Mouse (Mus musculus): ENCODE measurements around the gene Cox15.

Gene Cox15

DNA sequence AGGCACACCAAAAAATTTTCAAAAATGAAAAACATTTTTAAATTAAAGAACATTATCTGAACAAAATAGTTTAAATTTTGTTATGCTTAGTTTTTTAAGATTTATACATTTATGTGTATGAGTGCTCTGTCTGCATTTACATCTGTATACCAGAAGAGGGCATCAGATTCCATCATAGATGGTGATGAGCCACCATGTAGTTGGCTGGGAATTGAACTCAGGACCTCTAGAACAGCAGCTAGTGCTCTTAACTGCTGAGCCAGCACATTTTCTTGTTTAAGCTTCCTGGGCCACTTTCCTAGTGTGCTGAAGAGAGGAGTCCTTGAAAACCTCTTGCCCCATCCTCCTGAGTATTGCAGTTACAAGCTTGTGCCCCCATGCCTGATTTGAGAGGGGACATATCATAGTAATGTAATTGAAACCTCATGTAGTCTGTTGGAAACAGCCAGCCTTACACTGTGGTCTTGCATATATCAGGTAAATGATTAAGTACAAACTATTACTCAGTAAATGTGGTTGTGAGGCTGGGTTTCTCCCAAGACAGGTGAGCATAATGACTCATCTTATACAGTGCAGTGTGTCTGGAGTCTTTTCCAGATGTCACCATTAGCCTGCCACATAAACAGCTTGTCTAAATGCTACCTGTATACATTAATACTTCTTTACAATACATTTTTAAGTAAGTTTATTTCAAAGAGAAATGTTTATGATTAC is 8.9 kb upstream of the Cox15 start:
- no peak for DNase-seq

DNA sequence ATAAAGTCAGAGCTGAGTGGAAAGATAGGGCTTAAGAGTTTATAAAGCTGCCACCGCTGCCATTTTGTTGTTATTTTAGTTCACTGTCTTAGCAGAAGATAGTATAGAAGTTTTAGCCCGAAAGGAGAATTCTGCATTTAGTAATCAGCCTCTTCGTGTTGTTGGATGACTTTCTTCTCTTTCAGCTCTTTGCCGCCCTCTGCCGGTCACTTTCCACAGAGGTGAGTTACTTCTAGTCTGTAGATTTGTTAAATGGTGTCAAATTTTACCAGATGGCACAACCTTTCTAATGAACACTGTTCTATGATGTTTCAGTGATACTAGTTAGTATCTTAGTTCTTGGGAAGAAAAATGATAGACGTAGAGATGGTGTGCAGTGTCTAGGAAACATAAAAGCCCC is 7.7 kb upstream of the Cox15 start:
- DNase-seq = peak; percentile 72

DNA sequence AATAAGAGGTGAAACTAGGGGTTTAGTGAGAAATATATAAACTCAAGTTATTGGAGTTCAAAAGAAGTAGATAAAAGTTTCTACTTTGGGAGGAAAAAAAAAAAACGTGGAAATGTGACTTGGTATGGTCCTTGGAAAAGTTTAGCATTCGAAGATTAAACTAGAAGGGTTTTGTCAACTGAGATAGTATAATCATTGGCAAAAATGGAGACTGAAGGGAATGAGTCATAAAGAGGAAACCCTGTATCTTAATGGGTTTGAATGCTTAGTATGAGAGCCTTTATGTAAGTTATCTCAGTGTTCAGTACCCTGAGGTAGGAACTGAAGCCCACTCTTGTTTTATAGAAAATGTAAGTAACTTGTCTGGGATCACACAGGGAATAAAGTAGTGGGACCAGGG is 2.1 kb upstream of the Cox15 start:
- no peak for DNase-seq

DNA sequence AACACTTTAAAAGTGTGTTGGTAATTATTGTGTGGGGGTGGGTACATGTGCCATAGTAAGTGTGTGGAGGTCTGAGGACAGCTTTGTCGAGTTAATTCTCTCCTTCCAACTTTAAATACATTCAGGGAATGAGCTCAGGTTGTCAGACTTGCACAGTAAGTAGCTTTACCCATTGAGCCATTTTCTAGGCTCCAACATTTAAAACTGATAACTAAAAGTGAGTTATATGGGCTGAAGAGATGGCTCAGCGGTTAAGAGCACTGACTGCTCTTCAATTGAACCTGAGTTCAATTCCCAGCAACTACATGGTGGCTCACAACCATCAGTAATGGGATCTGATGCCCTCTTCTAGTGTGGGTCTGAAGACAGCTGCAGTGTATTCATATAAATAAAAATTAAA is 1.4 kb upstream of the Cox15 start:
- no peak for DNase-seq

DNA sequence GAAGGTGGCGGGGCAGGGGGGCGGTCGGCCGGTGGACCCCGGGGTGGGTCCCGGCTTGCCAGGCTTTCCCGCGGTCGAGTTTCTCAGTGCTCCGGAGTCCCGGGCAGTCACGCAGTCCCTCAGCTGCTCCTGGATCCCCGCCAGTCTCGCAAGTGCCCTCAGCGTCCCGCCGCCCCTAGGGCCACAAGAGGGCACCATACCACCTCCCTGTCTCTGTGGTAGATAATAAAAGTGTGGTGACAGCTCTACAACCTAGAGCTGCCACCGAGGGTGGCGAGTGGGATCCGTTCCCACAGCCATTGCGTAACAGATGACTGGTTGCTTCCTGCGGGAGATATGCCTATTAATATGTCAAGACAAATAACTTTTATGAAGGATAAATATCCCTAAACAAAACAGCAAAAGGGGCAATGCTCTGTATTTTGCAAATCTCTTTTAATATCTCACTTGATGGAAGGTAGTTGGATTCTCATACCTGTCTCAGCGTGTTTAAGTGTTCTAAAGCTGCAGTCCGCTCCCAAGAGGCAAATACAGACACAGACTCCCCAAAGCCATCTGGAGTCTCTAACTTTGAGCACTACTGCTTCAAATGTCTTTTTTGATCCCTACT is 531 bp upstream of the Cox15 start:
- peak; percentile 93 for DNase-seq

DNA sequence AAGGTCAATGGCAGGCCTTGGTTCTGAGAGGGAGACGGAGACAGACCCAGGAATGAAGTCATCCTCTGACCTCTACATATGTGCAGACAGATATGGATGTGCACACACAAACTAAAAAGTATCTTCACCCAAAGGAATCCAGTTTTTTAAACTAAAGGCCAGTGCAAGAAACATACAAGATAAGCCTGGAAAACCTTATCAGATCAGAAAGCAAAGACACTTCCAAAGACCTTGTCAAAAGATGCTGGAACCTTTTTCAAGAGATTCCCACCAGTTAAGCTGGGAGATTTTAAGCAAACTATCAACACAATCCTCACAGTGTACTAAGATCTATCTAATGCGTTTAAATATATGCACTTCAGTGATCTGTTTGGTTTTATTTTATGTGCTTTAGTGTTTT is 2.8 kb downstream of the Cox15 start:
- no peak for DNase-seq

DNA sequence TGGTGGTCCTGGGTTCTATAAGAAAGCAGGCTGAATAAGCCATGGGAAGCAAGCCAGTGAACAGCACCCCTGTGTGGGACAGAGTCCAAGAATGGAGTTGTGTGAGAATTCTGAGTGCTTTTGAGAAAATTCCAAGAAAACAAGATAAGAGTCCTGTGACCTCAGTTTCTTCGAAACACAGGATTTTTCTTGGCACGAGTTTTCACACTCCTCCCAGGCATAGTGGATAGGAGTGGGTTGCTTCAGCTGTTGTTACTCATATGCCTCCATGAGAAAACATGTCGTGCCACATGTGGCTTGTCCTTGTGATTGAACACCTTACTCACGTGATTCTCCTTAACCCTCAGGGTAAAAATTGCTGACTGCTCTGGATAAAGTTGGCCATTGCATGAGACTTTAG is 4.9 kb downstream of the Cox15 start:
- DNase-seq = no peak

DNA sequence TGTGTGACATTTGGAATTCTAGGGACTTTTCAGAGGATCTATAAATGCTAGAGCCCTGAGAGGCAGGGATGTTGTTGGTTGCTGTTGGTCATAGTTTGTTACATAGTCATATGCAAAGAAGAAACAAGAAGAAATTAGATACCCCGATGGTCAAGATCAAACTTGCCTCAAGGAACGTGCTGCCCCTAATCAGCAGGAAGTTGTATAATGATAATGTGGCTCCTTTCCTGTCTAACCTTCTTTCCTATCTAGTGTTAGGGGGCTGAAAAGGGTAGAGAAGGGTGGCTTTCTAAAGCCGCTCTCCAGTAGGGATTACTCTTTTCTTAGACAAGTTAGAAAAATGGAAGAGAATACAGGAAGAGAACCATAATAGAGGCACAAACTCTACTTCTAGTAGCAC is 7.1 kb downstream of the Cox15 start:
- DNase-seq = no peak

DNA sequence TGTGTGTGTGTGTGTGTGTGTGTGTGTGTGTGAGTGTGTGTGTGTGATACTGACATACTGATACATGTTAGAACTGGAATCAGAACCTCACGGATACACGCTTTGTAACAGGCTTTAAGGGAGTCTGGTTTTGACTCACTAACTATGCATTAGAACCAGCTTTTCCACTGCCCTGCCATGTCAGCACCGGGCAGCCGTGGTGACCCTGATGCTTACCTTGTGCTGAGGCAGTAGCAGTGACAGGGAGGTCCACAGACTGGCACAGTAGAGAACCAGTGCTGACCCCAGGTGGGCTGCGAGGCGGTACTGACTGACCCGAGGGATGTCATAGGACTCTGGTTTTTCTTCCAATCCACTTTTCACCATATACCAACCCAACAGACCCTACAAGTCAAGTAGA is 9.4 kb downstream of the Cox15 start:
- no peak for DNase-seq

DNA sequence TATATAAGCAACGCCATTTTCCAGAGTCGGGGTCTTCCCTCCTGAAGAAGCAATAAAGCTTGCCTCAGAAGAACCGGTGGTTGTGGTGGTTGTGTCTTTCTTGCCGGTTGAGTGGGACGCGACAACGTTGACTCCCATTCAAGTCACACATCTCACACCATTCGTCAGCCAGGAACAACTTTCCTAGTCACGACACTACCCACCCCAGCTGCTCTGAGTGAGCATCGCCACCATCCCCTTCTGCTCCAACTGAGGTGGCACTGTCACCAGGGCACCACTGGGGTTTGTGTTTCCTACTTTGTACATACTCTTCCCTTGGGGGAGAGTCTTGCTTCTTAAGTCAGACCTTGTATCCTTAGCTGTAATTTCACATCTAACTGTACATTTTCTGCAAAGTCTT is 14.4 kb downstream of the Cox15 start:
- no peak for DNase-seq

DNA sequence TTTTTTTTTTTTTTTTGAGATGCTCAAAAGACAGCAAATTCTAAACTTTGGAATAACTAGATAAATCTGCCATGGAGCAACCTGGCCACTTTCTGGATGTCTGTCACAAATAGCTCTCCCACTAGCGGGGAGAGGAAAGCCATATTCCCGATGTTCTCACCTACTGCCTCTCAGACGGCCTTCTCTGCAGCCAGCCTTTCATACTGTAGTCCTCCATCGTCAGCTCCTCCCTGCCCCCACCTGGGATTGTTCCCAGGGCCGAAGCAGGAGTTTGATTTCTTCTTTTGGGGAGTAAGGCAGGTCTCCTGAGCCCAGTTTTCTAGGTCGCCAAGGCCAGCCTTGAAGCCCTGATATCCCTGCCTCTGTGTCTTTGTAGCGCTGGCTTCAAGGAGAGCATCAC is 21.6 kb downstream of the Cox15 start:
- DNase-seq = no peak

DNA sequence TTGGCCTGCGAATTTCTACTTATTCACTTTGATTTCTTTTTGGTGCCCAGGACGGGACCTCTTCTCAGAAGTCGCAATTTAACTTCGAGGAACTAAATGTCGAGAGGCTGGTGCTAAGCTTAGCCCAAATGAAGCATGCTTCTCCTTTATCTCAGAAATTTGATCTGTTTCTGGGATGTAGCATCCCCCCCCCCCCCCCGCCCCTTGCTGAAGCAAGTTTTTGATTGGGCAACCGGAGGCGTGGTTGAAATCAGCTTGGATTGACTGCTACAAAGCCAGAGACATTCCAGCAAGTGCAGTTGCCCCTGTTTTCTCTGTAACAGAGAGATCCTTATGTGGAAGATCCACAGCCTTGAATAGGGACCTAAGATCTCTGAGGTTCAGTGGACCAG is 22.8 kb downstream of the Cox15 start:
- DNase-seq = no peak

DNA sequence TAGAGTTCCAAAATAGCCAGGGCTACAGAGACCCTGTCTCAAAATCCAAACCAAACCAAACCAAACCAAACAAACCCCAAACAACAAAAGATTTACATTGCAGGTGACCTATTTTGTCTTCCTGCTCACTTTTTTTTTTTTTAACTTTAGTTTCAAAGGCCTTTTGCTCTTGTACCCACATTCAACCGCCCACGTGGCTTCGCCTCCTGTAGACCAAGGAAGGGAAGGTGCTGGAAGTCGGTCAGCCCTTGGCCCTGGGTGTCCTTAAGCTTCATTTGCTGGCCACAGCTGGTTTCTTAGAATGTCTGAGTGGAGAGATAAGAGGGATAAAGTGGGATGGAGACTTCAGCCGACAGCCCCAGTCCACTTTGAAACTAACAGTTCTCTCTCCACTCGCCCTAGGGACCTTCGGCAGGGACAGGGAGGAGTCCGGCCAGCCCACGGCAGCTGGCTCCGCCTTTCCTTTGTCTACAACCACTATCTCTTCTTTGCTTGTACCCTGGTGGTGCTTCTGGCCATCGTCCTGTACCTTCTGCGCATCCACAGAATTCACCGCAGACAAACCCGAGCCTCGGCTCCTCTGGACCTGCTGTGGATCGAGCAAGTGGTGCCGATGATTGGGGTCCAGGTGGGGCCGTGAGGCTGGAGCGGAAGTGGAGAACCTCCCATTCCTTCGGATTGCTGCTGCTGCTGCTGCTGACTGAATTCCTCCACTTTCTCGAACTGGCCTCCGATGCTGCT is 23.3 kb downstream of the Cox15 start:
- DNase-seq = no peak

DNA sequence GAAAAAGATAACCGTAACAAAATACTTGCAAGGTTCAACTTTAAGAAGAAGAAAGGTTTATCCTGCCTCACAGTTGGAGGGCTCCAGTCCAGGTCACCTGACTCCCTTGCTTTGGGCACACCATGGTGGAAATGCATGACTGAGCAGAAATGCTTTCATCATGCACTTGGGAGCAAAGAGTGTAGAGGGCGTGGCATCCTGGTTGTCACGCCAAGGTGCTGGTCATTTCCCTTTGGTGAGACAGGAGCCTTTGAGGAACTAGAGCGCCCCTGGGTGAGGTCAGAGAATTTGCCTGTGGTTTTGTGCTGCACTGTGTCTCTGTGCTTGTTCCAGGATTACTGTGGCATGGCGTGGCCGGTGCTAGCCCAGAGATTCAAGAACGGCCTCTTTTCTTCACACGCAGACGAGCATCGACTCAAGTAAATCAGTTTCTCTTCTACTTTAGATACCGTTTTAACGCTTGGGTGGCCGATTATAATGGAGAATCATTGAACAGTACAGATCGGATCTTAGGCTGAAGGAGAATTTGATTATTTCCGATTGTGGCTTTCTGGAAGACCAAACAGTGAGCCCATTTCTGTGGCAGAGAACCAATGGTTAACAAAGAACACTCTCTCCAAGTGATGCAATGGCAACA is 26.2 kb downstream of the Cox15 start:
- DNase-seq = no peak

DNA sequence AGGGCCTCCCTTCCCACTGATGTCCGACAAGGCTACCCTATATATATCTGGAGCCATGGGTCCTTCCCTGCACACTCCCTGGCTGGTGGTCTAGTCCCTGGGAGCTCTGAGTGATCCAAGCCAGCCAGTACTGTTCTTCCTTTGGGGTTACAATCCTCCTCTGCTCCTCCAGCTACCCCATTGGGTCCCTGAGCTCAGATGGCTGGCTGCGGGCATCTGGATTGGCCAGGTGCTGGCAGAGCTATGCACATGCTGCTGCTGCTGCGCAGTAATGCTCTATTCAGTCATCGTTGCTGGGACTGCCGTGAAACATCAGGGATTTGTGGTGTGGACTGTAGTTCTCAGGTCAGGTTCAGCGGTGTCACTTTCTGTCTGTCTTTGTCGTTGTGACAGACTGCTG is 28.0 kb downstream of the Cox15 start:
- DNase-seq = no peak

DNA sequence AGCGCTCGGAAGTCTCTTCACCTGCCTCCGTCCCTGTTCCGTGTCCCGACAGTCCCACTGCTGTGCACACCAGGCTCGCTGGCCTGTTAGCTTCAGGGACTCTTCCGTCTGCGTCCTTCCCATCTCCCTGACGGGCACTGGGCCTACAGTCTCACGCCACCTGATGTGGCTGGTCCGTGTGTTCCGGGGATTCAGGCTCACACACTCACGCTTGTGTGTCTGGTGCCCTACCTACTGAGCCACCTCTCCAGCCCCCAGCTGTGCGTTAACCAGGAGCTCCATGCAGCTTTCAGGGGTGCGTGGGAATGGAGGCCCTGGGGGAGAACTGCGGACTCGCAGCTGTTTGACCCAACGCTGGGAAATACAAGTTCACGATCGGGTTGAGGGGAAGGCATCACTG is 28.6 kb downstream of the Cox15 start:
- no peak for DNase-seq

DNA sequence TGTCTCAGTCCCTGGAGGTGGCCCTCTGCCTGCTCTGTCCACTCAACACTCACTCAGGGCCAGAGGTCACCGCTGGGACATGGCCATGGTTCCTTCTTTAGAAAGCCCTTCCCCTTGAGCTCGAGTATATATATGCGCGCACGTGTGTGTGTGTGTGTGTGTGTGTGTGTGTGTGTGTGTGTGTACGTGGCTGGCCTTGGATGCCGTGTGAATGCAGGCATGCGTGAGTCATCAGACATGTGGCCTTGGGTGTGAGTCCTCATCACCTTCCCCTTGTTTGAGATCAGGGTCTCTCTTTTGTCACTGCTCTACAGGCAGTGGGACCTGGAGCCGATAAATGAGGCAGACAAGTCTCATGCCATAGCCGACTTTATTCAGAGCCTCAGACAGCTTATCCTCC is 29.3 kb downstream of the Cox15 start:
- no peak for DNase-seq

DNA sequence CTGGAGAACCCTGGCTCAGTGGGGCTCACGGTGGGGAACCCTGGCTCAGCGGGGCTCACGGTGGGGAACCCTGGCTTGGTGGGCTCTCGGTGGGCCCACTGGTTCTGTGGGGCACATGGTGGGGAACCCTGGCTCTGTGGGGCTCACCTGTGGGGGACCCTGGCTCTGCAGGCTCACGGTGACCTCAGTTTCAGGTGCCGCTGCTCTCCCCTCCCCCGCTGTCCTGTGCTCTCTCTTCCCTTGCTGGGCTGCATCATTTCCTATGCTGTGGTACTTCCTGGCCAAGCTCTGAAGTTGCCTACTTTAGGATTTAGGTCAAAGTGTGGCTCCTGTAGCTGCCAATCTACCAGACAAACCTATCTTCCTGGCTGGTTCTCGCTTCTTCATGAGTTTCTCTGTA is 29.9 kb downstream of the Cox15 start:
- no peak for DNase-seq

DNA sequence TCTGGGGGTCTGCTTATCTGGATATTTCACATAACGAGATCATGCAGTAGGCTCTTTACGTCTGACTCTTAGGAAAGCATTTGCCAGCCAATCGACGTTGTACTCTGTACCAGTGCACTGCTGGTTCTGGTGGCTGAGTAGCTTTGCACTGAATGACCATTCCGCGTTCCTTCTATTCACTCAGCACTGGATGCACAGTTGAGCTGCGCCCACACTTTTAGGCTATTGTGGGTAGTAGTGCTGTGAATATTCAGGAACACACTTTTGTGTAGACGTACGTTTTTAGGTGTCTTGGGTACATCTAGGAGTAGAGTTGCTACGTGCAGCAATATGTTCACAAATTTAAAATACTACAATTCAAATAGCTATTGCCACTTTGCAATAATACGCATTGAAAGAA is 32.7 kb downstream of the Cox15 start:
- DNase-seq = no peak

DNA sequence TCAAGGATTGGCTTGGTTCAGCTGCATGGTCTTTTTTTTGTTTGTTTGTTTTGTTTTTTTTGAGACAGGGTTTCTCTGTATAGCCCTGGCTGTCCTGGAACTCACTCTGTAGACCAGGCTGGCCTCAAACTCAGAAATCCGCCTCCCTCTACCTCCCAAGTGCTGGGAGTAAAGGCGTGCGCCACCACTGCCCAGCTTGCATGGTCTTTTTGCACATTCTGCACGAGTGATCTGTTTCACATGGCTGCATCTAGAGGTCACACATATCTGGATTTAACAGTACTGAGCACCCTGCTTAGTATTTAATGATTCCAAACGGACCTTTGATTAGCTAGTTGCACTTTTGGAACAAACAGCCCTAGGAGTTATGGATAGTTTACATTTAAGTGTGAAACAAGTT is 40.8 kb downstream of the Cox15 start:
- DNase-seq = peak; percentile 31

DNA sequence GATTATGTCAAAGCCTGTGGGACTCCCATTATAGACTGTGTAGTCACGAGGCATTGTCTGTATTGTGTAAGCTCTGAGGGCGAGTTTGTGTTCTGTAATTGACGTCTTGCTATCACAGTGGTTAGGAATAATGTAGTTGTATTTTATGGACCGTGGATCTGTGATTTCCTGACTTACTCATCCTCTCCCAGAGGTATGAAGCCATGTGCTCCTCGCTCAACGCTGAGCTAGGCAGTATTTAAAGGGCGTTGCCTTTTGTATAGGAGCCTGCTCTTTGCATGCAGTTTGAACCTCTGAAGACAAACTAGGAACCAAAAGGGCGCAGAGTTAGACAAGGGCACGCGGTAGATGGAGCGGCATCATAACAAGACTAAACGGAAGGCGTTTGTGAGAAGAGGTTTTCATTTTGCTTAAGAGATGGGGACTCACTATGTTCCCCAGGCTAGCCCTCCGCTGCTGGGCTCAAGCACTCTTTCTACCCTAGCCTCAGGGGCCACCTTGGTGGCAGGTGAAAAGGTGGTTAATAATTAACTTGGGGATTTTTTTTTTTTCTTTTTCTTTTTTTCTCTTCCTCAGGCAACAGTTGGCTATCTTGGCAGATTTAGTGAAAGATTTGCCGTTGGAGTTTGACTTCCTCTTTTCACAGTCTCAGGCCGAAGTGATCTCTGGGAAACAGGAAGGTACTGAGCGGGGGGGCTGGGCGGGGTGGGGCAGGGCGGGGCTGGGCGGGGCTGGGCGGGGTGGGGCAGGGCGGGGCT is 41.5 kb downstream of the Cox15 start:
- DNase-seq = no peak

DNA sequence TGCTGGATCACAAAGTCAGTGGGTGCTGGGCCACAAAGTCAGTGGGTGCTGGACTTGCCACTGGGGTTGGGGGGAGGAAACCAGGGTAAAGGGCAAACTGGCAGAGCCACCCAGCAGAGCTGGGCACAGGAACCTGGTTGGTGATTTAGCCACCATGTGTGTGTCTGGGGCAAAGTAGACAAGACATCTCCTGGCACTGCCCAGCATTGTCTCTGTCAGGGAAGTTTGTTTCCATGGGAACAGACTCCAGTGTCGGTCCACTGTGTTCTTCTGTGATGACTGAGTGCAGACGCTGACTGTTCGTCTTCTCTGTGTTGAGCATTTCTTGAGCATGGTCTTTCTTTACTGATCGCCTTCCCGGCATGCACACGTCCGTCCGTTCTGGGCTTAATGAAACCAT is 43.5 kb downstream of the Cox15 start:
- no peak for DNase-seq

DNA sequence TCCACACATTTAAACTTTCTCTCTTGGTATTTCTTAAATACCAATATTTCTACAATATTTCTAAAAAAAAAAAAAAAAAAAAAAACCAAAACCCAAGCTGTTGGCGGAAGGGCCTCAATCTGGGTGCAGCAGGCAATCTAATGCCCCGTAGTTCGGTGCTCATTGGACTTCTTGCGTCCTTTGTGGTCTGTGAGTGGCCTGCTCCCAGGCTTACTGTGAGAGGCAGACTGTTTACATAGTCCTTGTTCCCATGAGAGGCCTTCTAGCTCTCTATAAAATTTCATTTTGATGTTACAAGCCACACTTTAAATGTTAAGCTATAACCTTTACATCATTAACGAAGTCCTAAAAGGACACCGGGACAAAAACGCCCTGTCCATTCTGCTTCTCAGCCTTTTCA is 44.6 kb downstream of the Cox15 start:
- DNase-seq = no peak
